Mouse (Mus musculus) c-Kit-positive CD71-positive TER-119-negative erythroid progenitor cells, embryonic 14.5 days (primary cell): ENCODE data around the gene Fcer1g.
A peak's percentile ranks its signal among the peaks of the same experiment; 100 is the strongest.
"Not testable (repeated sequence)": the region's sequence is repeated elsewhere in the genome, so short reads cannot be mapped to it uniquely, and the experiment has no call there.

ENCODE experiments used
- DNase-seq: peaks from one replicate; pipeline ENCODE4 v3.0.0-alpha.2; 2013; ENCODE audit warnings: low read depth

The Fcer1g gene

DNA sequence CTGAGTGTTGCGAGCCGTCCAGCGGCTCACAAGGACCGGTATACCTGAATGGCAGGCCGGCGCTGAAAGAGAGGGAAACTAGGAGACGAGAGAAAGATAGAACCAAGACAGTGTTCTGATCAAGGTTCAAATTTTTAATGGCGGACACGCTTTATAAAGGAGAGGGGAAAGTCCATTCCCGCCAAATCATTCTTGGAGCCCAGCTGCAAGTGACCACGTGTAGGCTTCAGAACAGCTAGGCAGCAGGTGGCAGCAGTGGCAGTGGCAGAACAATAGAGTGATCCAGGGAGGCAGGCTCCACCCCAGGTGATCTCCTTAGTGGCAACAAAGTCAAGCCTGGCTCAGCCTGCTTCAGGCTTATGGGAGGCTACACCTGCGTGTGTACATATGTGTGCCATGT, 7.8 kb upstream of the Fcer1g start:
- DNase-seq: not testable (repeated sequence)

DNA sequence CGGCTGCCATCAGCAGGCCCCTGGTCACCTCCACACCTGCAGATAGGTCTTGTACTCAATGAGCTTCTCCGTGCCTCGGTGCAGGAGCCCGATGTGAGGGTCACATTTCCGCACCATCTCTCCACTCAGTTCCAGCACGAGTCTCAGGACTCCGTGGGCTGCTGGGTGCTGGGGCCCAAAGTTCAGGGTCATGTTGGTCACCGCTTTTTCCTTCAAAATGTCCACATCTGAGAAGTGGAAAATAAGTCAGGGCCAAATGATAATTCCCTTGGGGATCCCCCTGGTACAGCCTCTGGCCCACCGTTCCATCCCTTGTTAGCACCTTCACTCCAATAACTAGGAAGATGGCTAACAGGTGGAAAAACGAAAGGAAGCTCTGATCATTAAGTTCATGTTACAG, 6.7 kb upstream of the Fcer1g start:
- no peak for DNase-seq

DNA sequence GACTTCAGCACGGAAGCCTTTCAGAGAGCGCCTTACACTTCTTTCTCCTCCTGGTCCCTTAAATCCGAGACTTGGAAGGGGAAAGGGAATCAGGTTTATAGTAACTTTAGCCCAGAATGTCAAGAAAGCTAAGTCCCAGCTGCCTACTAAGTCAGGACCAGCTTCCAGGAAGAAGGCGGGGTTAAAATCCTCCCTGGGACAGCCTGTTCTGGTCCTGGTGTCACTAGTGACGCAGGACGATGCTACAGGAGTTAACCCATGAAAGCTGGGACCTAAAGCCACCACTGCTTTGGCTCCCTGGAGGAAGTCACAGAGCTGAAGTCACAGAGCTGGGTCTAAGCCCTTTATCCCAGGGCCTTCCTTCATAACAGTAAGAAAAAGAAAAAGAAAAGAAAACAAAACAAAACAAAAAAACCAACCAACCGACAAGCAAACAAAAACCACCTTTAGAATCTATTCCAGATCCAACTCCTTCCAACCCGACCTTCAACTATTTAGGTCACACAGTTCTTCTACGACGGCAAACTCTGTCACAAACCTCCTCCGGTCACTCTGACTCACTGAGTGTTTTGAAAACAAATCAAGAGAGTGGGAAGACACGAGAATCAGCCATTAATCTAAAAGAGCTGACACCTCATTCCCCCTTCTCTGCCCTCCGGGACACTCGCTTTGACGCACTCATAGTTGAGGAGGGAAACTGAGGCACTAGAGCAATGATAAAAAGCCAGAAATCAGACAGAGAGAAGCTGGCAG, 6.0 kb upstream of the Fcer1g start:
- DNase-seq: no peak

DNA sequence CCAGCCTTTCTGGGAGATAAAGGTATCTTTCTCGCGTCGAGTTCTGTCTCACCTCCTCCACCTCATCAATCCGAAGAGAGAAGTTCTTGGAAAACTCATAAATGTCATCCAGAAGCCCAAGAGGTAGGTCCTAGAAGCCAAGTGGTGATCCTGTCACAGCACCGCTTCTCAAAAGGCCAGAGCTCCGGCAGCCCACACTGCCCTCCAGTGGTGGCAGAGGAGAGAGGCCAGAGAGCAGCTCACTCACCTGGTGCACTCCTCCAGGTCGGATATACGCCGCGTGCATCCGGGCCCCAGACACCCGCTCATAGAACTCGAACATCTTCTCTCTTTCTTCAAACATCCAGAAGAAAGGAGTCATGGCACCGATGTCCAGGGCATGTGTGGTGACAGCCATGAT, 4.3 kb upstream of the Fcer1g start:
- DNase-seq: peak; percentile 64

DNA sequence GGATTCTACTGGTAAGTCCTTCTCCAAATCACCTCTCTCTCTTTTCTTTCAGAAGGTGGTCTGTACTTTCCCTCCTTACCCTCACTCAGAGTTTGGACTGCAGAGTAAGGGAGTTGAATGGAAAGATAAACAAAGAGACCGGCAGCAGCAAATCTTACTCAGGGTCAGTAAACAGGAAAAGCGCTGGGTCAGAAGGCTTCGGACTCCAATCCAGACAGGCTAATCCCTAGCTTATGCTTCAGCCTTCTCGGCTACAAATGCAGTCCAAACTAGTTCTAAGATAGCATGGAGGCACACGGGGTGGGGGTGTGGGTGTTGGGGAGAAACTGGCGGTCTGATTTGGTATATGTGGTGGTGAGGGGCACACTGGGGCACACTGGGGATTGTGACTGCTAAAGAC, 3.3 kb upstream of the Fcer1g start:
- no peak for DNase-seq

DNA sequence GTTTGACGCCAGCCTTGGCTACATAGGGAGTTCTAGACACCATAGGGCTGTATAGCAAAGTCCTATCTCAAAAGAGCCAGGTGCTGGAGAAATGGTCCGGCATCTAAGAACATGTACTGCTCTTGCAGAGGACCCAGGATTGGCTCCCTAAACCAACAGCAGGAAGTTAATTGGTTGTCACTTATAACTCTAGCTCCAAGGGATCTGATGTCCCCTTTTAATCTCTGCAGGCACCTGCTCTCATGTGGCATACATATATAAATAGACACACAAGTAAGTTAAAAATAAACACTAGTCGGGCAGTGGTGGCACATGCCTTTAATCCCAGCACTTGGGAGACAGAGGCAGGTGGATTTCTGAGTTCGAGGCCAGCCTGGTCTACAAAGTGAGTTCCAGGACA, 1.6 kb upstream of the Fcer1g start:
- DNase-seq: no peak

DNA sequence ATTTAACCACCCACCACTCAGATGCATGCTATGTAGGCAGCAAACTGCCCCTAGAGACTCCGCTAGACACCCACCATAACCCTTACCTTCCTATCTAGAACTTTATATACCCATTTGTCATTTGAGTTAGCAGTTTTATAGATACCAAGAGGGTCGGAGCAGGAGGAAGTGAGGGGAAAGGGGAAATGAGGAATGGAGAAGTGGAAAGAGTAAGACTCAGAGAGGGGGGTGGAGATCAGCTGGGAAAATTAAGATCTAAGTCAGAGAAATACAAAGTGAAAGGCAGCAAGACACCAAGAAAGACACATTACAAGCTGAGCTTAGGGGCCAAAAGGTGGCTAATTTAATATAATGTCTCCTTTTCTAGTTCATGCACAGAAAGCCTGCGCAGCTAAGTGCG, 373 bp upstream of the Fcer1g start:
- no peak for DNase-seq

DNA sequence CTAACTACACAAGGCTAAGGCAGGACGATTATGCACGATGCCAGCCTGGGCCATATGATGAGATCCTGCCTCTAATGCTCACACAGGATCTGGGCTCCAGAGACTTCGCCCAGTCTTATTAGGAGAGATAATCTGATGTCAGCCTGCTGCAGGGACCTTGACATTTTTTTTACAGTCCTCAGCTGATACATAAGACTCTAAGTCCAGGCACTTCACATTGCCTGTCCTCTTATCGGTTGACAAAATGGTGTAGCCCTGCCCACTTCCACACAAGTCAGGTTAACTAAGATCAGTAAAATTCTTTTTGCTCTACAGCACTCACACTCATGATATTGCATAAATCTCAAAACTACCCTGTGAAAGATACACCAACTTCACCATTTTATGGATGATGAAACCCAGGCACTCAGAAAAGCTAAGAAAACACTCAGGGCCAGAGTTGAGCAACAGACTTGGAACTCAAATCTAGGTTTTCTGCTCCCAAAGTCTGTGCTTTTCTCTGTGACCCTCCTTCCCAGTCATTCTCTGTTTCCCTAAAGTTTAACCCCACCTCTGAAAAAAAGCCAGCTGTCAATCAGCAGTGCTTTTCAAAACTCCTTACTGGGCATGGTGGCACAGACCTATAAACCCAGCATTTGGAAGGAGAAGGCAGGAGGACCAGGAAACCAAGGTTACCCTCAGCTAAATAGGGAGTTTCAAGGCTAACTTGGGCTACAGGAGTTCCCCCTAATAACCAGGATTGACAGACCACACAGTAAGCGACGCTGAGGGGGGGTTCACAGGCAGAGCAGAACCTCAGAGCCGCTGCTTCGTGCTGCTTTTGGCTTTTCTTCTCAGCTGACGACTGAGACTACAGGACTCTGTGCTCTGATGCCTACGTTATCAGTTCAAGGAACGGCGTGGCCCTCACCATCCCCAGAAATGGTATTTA, 1.1 kb downstream of the Fcer1g start:
- peak; percentile 54 for DNase-seq

DNA sequence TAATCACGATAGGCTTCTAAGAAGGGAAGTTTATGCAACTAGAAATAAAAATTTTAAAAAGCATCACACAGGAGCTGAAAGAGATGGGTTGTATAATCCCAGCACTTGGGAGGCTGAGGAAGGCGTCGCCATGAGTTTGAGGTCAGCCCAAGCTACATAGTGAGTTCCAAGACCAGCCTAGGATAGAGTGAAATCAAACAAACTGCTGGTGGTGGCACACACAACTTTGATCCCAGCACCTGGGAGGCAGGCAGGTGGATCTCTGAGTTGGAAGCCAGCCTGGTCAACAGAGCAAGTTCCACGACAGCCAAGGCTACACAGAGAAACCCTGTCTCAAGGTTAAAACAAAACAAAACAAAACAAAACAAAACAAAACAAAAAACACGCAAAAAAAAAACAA, 1.8 kb downstream of the Fcer1g start:
- DNase-seq: no peak

DNA sequence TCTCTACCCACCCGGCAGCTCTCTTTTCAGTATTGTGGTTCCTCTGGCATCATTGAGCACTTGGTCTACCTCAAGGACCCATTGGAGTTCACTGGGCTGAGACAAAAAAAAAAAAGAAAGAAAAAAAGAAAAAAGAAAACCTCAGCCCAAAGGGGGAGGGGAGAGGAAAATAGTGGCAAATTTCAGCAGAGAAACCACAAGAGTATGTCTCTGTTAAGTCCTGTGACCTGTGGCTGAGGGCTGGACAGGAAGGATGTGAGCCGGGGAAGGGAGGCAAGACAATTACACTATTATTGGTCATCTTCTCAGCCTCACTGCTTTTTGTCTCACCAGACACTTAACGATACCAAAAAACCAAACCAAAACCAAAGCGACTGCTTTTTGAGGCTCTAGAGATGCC, 2.3 kb downstream of the Fcer1g start:
- DNase-seq: no peak

DNA sequence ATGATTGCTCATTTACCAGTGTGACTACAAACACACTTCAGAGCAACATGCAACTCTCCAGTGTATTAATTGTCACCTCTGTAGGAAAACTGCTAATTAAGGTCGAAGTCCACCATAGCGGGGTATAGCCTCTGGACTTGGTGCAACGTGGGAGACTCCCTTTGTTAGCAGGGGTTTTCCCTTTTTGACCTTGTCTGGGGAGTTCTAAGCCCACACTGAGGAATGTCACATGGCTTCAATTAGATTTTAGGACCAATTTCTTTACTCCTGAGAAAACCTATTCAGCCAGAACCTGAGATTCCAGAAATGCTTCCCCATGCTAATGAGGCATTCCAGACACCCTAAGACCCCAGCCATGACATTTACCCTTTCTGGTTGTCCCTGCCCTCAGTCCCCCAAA, 4.0 kb downstream of the Fcer1g start:
- no peak for DNase-seq

DNA sequence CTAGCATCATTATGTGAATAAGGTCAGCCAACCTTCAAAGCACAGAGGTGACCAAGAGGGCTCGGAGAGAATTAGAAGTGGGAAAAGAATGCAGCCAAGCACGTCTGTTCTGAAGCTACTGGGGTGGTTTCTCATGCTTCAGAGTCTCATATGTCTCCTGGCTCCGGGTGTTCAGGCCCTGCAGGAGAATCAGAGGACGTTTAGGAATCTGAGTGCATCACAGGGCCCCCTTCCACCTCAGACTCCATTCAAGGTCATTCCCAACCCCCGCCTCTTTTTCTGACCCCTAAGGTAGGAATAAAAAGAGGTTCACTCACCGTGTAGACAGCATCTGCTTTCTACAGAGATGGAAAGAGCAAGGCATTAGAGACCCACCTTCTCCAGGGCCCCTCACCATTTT, 4.4 kb downstream of the Fcer1g start:
- DNase-seq: no peak

DNA sequence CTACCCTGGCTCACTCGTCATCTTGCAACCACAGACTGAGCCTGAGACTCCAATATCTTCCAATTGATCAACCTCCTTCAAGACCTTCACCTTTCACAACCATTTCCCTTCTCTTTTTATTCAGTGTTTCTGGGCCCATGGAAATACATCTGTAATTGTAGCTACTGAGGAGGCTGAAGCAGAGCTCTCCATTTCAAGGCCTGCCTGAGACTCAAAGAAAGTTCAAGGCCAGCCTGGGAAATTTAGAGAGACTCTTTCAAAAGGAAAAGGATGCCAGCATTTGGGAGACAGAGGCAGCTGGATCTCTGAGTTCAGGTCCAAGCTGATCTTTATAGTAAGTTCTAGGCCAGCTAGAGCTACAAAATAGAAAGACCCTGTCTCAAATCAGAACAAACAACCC, 6.3 kb downstream of the Fcer1g start:
- no peak for DNase-seq

DNA sequence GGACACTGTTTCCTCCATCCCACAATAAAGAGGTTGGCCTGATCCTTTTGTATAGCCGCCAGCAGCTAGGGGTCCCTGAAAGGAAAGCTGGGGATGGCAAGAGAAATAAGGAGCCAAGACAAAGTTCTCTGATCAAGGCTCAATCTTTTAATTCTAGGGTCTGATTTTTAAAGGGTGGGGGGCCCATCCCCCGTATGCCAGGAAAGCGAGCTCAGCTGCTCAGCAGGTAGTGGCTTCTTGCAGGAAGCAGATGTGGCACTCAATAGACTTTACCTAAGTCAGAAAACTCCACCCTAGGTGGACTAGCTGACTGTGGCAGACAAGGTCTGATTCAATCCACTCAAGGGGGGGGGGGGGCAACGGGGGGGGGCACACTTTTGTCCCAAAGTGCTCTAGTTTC, 7.4 kb downstream of the Fcer1g start:
- no peak for DNase-seq

DNA sequence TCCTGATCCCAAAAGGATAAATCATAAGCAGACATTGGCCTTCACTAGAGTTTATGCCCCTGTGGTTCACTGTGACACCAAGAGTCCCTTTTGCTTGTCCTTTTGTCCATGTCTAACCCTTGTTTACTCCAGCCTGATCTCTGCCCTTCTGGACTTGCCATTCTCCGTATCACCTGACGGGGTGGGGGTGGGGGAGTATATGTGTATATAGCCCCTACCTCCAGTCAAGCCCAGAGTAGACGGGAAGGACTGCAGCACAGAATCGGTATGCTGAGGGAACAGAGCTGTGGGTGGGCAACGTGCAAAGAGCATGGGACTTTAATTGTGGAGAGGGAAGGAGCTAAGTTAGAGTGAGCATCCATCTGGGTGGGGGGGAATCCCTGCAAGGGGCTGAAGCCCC, 9.3 kb downstream of the Fcer1g start, which contains the start of gene Apoa2:
Apoa2 (plus strand) TSS at position 198 of the 400 bp plus-strand sequence.
- no peak for DNase-seq

DNA sequence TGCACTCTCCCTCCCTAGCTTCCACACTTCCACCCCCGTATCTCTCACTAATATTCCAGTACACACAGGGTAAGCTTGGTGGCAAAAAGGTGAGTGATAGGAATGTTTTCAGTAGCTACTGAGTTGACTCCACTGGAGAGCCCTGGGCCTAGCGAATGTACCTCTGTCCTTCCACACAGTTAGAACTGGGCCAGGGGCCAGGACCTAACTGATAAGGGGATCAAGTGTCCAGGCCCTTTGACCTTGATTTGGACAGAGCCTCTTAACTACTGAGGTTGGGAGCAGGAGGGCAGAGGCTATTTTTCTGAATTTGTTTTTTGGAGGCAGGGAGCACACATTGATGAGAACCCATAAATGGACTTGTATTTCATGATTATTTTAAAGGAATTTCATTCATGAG, 10.4 kb downstream of the Fcer1g start:
- DNase-seq: no peak

DNA sequence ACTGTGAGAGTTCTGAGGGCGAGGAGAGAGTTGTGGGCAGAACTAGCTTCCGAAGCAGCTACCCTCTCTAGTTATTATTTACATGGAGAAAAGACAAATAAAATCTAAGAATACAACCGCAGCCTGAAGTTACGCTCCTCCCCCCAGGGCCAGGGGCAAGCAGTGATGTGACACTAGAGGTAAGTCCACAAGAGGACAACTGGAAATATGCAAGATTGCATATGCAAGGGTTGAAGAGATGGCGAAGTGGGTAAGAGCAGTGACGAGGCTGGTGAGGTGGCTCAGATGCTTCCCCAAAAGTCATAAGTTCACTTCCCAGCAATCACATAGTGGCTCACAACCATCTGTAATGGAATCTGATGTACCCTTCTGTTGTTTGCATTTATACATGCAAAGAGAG, 11.0 kb downstream of the Fcer1g start:
- DNase-seq: no peak

DNA sequence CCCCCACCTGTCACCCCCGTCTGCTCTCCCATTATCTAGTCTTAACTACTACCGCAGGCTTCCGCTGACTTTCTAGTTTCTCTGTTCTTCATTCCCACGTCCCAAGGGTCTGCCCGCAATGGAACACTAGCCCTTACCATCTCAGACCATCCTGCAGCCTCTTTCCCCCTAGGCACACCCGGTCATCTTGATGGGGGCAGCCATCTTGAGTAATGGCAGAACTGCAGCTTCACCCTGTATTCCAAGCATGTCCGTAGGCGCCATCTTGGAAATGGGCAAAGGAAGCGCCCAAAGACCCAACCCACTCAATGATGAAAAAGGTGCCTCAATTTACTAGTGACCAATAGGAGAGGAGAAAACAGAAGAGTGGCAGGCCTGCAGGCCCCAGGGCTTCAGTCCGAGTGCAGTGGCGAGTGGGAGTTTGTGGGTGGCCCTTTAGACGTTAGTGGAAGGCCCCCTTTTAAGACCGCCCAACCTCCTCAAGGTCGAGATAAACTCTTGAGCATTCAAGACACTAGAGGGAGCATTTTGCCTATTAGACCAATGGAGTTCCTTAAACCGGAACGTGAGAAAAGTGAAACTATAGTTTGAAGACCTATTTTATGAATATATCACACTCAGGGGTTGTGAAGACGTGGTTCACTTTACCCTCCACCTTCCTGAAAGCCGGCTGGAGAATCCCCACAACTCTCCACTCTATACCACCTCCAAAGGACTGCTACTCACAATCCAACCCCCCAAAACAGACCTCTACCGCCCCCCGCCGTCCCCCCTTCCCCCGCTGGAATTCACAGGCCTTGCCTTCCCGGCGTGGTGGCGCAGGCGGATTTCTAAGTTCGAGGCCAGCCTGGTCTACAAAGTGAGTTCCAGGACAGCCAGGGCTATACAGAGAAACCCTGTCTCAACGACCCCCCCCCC, 11.7 kb downstream of the Fcer1g start, which contains the start of gene Tomm40l:
Tomm40l (minus strand) TSS at position 277 of the 918 bp plus-strand sequence.
- peak; percentile 96 for DNase-seq

DNA sequence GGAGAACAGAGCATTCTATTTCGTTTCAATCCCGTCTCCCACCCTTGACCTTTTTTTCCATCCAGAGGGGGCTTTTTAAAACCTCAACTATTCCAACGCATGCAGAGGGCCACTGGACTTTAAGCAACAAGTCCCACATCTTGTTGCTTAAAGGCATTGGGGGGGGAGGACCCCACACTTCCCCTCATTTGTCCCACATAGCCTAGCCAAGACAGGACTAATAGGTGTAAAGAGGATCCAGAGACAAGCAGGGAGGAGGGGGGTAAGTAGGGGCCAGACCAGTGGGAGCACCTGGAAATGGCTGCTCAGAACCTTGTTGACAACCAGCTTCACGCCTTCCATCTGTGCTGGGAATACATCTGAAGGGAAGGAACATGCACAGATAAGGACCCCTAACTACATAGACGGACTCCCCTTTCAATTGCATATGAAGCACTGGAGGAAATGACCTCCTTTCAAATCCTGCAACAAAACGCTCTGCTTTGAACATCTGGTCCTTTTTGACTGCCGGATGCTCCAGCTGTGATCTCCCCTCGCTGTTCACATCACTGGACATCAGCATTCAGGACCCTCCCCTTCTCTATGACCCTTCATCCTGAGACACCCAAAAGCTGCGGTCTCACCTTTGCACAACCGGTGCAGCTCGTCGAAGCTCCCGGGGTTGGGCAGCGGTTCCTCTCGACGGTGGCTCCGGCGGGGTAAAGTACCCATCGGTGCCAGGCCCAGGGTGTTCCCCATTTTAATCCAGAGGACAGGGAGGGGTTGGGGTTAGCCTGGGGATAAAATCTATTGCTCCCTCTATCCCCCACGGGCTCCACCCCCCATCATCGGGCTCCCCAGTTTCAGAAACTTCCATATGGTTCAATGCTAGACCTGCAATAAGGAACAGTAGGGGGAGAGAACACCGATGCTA, 12.6 kb downstream of the Fcer1g start:
- DNase-seq: no peak

DNA sequence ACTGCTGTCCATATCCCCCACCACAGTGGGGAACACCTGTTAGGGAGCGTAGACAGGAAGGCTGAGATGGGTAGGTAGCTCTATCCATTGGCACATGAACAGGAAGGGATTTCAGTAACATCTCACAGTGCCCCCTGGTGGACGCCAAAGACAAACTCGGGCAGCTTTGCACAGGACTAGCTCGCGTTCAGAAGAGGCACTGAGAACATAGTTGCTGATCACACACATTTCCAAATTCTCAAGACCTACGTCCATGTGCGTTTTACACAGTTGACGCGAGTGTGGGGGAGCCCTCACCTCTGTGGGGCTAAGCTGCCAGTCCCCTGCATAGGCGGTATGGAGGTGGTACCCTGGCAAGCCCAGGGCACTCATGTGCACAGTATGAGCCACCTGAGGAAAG, 13.3 kb downstream of the Fcer1g start:
- peak; percentile 88 for DNase-seq
